Mouse (Mus musculus): ENCODE results near the gene Pank4.

Pank4 gene

DNA sequence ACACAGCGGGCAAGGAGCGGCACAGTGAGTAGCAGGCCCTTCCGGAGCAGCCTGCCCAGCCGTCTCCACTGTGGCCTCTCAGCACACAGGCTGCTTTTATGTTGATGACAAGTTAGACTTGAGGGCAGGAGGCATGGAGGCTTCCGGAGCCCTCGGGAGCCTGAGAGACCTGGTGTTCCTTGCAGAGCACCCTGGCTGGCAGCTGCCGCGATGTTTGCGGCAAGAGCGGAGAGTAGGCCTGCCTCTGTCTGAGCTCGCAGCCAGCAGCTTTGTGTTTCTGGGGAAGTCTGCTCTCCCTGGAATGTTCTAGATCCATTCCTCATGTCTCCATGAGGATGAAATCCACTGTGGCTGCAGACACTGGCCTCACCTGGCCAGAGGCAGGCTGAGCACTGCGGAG, 8.6 kb downstream of the Pank4 start:
- no peak for DNase-seq

DNA sequence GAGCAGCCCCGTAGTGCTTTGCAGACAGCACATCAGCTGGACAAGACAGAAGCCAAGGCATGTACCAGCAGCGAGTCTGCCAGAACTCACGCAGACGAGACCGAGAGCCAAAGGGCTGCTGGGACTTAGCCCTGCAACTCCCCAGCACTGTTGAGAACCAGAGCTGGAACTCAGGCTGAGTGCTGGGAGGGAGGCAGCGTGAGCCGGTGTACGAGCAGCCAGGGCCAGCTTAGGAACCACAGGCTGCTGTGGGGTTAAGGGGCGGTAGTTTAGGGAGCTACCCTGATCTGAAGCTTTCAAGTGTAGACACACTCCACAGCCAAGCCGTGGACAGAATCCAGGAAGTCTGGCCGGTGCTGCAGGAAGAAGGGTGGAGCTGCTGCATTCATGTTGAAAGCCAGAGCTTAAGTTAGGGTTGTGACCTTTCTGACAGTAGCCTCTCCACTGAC, 10.3 kb downstream of the Pank4 start:
- DNase-seq: no peak

DNA sequence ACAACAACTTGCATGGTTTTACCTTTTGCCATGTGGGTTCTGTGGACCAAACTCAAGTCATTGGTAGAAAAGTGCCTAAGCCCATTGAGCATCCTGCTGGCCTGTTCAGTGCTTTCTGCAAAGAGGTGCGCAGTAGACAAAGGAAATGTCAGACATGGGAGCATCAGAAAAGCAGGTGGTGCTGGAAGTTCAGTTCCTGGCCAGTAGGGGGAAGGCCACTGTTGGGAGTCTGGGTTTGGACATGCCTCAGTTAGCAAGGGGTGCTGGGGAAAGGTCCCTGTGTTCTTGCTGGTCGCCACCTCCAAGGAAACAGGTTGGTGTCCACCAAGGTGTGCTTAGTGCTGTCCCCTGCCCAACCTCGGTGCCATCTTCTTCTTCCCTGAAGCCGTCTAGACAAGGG, 16.2 kb downstream of the Pank4 start:
- no peak for DNase-seq

DNA sequence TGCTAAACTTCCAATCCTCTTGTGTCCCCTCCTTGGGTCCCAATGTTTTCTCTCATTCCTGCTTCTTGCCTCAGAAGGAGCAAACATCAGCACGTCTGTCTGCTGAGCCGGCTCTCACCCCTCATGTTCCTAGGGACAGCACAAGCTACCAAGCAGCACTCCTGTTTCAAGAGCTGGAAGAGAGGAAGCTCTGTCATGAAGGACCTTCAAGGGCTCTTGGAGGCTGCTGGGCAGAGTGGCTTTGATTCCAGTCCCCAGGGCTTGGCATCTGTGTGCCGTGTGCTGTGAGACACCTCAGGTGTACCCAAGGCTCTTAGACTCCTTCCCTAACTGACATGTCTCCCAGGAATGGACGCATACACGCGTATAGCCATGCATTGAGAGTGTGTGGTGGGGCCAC, 17.2 kb downstream of the Pank4 start:
- no peak for DNase-seq

DNA sequence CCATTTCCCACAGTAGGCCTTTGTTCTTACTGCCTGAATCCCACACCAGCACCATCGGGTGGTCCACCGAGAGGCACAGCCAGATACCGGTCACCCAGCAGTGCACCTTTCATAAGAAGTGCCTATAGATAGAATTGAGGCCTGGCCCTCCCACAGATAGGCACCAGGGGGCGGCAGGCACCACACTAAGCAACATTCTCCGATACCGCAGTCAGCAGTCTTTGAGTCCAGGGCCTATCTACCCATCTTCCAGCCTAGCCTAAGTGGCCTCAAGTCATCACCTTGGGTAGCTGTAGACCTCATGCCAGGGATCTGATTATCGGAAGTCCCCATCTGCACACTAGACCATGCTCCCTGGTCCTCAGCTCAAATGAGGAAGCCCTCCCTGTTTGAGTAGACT, 17.6 kb downstream of the Pank4 start:
- DNase-seq: no peak

DNA sequence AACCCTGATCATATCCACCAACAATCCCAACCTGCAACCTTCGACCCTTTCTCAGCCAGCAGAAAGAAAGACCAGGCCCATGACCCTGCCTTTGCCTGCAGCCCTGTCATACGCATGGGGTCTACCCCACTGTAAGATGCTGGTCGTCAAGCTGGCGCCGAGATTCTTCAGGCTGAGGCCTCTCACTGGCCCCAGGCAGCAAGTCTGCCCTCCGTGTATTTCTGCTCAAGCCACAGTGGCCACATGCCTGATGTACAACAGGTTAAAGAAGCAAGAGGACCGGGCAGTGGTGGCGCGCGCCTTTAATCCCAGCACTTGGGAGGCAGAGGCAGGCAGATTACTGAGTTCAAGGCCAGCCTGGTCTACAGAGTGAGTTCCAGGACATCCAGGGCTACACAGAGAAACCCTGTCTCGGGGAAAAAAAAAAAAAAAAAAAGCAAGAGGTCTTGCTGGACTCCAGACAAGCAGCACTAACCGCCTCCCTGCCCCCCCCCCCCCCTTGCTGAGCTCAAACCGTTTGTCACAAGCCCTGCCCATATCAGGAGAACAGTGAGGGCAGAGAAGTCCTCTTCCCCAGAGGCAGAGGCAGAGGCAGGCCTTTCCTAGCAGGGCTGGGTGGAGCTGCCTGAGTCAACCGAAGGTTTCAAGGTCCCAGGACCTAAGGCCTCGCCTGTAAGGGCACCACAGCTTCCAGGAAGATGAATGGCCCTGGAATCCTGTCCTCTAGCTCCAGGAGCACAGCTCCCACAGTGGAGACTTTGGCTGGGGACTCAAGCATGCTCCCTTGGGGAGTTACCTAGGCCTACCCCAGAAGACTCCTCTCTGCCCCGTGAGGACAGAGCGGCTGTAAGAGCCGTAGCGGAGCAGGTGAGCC, 18.6 kb downstream of the Pank4 start:
- DNase-seq: no peak

DNA sequence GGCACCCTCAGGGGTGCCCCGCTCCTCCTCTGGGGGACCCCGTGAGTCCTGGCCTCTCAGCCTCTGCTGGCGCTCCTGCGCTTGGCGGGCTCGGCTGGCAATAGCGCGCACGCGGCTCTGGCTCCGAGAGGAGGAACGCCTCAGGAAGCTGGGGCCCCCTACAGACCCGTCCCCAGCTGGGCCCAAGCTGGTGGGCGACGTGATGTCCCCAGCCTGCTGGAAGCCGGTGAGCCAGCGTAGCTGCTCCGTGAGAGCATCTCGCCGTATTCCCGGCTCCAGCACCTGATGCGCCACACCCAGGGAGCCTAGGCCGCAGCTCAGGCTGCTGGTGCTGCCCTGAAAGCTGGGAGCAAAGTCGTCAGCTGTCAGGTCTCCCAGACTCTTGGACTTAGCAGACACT, 19.8 kb downstream of the Pank4 start:
- no peak for DNase-seq

DNA sequence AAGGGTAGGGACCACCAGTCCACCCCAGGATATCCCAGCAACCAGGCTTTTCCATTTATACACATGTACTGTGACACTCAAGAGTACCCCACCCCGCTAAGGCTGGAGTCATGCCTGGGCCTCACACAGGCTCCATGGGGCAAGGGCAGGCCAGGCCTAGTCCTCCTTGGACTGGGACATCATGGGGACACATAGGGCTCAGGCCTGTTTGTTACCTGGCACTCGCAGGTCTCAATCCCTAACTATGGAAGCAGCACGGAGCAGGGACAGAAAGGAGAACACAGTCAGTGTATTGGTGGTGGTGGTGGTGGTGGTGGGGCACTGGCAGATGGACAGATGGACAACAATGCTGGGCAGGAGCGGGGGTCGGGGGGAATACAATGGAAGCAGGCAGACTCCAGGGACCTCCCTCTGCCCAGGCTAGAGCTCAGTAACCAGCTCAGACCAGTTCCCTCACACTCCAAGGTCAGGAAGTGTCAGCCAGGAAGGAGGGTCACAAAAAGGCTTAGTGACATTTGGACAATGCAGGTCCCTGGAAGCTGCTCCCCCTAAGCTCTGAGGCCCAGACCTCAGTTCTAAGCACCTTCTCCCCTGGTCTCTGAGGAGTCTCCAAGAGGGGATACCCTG, 21.3 kb downstream of the Pank4 start:
- no peak for DNase-seq

DNA sequence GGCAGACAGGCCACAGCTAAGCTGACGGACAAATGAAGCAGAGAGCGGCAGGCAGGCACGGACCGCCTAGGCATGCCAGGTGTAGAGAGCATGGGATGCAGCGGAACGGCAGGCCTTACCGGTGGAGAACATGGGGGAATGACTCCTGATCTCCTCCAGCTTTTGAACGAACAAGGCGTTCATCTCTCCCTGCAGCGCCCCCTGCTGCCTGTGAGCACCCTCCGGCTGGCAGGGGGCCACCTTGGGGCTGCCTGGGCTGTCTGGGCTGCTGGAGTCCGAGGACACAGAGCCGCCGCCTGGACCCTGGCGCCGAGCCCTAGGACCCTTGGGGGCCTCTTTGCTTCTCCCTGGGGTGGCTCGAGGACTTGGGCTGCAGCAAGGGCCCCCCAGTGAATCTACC, 22.2 kb downstream of the Pank4 start:
- peak; percentile 43 for DNase-seq

DNA sequence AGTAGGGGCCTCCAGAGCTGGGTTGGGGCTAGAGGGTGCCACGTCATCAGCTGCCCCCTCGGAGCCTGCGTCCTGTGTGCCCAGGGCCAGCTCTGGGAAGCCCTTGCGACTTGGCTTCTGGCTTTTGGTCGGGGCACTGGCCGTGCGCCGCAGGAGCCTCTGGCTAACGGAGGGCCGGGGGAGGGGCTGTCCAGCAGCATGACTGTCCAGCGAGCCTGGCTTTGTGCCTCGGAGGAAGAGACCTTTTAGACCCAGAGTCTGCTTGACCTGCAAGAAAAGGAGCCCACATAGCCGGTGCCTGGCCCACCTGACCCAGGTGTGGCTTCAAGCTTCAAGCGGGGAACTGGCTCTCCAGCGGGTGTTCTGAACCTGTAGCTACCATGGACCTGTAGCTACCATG, 22.8 kb downstream of the Pank4 start:
- no peak for DNase-seq

DNA sequence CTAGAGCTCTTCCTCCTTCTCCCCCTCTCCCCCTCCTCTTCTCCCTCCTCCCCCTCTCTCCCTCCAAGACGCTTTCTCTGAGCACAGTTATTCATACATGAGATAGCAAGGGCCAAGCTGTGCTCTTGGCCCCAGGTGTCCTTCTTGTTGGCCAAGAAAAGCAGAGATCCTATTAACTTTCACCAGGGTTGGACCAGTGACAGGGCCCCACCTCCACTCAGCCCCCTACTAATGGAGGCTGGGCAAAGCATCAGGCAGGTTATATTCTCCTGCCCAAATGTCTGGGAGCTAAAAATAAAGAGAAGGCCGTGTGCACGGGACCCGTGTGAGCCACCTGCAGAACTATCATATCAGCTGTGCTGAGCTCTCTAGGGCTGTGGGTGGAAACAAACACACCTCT, 31.0 kb downstream of the Pank4 start:
- DNase-seq: no peak

DNA sequence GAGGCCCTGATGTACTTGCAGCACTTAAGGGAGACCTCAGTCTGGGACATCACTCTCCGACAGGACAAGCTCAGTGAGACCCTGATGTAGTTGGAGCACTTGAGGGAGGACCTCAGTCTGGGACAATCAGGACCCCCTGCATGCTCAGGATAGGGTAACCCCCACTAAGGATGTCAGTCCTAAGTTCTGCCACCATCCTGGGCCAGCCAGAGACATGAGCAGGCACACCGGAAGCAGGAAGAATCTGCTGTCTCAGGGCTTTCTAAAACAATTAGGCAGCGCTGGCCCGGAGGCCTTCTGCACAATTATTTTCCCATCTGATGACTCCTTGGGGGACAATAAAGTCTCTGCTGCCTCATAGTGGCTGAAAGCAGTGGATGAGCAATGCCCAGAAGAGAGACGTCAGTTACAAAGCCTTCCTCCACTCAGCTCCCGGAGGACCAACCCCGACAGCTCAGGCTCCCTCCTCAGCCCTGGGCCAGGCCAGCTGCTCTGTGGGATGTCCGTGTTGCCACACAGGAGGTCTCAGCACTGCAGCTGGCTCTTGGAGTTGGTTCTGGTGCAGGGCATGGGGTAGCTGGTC, 32.7 kb downstream of the Pank4 start:
- peak; percentile 19 for DNase-seq

DNA sequence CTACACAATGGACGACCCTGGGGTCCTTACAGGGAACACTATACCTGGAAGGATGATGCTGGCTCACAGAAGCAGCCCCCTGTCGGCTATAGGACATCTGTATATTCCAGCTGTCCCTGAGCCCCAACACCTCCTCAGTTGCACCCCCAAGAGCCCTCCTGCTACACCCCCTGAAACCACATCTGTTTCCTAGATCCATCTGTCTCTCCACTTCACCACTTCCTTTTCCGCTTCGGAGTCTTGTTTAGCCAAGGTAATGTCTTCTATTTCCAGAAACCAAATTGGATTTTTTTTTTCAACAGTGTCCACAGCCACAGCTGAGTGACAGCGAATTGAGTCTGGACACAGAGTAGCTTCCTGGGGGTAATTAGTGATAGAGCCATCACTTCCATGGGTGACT, 35.5 kb downstream of the Pank4 start:
- DNase-seq: no peak

DNA sequence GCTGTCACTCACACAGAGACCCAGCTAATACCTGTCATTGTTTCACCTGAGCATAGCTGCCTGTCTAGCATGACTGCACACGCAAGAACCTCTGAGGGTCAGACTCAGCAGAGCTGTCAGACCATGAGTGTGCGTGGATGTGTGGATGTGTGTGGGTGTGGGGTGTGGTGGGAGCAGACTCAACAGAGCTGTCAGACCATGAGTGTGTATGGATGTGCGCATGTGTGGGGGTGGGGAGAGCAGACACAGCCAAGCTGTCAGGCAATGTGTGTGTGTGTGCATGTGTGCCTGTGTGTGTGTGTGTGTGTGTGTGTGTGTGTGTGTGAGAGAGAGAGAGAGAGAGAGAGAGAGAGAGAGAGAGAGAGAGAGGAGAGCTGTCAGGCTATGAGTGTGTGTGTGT, 41.4 kb downstream of the Pank4 start:
- DNase-seq: no peak

DNA sequence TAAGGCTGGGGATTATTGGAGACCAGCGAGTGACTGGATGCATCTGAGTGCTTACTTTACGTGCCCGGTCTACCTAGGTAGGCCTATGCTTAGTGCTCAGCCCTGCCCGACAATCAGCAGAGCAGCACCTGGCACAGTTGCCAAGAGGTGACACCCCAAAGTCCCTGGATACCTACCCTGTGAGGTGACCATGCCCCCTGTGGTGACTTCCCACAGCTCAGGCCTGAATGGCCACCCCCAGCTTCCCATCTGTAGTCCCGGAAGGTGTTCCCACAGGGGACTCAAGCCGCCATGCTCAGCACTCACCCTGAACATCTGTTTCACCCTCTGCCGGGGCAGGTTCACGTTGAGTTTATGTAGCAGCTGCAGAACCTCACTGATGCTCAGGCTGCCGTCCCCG, 42.4 kb downstream of the Pank4 start:
- no peak for DNase-seq

DNA sequence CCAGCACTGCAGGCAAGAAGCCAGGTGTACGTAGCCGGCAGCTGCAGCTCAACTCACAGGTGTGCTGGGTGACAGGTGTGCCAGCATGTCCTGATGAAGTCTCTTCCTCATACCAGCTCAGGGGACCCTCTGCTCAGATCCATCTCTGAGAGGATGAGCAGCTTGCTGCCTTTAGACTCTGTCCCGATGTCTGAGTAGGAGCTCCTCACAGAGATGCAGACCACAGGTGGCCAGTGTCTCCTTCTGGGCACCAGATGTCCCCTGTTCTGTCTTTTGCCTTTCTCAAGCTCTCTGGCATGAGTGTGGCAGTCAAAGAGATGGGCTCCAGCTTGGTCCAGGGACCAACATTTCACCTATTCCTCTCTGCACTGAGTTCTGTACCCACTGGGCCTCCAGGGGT, 43.7 kb downstream of the Pank4 start:
- DNase-seq: no peak

DNA sequence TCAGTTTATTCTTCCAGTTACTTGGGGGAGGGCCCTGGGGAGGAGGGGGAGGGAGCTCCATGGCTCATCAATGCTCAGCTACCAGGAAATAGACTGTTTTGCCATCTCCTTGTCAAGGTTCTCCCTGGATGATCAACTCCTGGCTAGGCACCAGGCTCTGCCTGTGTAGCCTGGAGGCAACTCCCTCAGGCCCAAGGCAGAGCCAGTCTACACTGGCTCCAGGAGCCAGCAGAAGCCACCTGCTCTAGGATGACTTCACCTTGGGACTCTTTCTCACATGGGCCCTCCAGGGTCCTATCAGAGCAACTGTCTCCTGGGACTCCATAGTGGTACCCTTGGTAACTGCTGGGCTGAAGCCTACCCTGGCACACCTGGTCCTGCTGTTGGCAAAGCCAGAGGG, 44.2 kb downstream of the Pank4 start:
- no peak for DNase-seq

DNA sequence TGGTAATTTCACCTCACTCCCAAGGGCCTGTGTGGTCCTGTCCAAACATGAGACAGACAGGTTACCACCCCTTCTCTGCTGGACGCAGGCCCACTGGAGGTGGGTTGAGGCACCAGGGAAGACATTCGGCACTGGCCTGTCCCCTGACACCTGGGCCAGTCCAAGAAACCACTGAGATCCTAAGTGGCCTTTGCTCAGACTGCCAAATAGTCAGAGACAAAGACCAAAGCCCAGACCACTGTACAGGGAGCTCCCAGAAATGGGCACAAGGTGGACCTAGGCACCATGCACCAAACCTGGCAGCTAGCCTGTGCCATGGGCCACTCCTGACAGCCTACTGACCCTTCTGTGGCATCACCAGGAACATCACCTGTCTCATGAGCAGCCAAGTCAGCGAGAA, 45.3 kb downstream of the Pank4 start:
- DNase-seq: no peak

DNA sequence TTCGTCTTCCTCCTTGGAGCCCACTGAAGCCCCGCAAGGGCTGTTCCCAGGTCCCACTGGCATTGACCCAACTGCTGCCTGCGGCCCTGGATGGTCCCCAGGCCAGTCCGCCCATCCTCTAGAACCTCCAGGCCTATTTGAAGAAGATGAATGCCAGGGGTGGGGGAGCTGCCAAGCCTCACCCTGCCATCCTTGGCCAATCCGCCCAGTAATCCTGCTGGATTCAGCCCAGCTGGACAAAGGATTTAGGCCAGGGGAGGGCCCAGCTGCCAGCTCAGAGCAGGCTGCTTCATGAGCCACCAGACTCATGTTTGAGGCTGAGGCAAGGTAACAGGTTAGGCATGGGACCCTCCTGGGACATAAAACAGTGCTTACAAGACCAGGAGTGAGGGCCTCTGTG, 46.9 kb downstream of the Pank4 start:
- no peak for DNase-seq

DNA sequence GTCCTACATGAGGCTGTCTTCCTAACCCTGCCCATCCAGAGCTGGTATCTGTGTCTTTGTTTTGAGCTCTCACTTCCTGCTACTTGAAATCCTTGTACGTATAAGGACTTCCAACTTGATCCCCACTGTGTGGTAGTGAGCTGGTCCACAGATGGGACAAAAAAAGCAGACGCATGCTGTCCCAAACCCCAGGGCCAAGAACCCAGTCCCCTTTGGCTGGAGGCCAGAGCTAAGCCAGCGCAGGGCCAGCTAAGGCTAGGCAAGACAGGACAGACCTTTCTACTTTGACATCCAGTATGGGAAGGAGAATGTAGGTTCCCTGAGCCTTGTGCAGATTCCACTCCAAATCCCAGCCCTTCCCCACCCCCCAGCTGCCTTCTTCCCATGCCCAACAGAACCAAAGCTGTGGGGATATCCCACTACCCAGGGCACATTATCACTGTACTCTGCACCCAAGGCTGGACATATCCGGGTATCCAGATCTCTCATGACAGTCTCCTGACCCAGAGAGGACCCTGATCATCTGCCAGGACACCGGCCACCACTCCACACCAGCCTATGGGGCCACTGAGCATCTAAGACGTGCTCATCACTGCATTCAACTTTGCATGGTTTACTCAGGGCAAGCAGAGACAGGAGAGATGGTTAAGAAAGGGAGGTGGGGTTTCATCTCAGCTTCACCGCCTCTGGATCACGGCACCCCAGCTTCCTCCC, 47.5 kb downstream of the Pank4 start:
- no peak for DNase-seq

DNA sequence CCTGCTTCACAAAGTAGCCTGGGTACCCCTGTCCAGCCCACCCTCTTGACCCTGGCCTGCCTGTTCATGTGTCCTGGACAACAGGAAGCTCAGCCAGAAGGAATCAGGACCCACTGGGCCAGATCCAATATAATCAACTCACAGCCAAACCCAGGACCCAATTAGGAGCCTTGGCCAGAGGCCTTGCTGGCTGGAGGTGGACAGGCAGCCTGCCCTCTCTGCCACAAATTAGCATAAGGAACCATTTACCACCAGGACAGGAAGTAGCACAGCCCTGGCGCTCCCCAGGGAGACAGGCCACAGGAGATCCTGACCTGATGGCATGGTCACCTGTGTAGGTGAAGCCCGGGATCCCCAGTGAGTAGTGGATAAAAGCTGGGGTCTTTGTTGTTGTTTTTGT, 48.2 kb downstream of the Pank4 start:
- no peak for DNase-seq

DNA sequence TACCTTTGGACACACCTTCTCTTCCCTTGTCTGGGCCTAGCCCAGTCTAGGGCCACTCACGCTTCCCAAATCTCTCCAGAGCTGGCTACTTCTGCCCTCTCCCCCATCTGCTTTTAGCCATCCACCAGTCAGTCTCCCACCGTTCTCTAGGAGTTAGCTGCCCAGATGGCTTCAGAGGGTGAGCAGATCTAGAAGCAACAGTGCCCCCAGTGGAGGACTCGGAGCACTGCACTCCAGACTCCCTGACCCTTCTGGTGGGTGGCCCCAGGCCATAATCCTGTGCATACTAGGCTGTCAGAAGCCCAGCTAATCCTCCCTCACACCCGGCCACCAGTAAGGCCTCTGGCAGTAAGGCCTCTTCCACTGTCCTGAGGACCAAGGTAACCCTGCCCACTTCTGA, 48.9 kb downstream of the Pank4 start:
- peak; percentile 23 for DNase-seq

DNA sequence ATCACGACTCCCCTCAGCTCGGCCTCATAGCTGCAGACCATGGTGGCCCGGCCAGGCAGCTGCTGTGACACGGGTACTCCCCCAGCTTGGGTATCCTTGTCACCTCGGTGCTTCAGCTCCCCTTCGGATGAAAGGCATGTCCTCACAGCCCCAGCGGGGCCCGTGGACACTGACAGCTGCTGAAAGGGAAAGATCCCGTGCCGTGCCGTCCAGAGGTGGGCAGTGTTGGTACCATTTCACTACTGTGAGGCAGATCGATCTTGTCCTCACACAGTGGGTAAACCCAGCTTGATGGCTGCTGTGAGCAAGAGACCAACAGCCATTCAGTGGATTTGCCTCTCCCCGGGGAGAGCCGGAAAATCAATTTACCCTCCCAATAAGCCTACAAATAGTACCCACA, 50.3 kb downstream of the Pank4 start:
- no peak for DNase-seq

DNA sequence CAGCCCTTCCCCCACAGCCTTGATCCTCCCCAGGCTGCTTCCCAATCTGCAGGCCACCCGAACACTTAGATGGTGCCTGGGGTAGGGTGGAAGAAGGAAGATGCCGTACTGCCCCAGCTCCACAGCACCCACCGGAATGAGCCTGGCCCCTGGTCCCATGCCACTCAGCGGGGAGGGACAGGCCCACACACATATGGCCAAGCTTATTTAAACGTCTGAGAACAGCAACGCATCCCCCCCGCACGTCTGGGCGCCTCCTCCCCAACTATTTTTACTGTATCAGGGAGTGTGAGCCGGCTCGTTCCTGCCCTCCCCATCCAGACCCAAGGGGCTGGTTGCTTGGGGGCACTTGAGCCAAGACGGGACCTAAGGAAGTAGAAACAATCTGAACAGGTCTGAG, 50.9 kb downstream of the Pank4 start:
- DNase-seq: no peak

Measured in kidney, adult 11 months (tissue).